Mouse (Mus musculus) stomach, postnatal 0 days (tissue): ENCODE measurements around the gene Exosc7.

Experiments used
- CTCF ChIP-seq: IDR thresholded peaks from 2 replicates; pipeline ENCODE4 v1.5.1; 2016; ENCODE audit warnings: antibody characterized with exemption, low read depth, mild to moderate bottlenecking, moderate library complexity
- EP300 ChIP-seq: optimal IDR thresholded peaks from 2 replicates; pipeline ENCODE3; 2016; ENCODE audit warnings: antibody characterized with exemption

- TF ChIP-seq CTCF (no peak), EP300 (no peak)
These were observed 40.1 kb downstream of the Exosc7 start for GRCm38 (mm10) chr9:123153121-123153520.
